Mouse (Mus musculus) heart, postnatal 0 days (tissue): ENCODE measurements around the gene Pon1. TPM values are rescaled to one million over a fixed set of nuclear protein-coding genes. Genes with fewer than 3 reads are reported as not detected.

ENCODE experiments used
- ATAC-seq: fragments of 200-750 bp; cut with Nextera tagmentation; 2 replicates; pipeline ENCODE4 v1.8.0; 2017; ENCODE audit warnings: low read depth, moderate number of reproducible peaks, moderate library complexity; ENCODE audit not compliant: insufficient read depth
- DNase-seq: peaks from one replicate; pipeline ENCODE4 v3.0.0-alpha.2; 2016; ENCODE audit warnings: low spot score
- H3K27ac ChIP-seq: fragments of 300-500 bp; sonication (generic); 2 replicates; pipeline ENCODE4 v1.5.1; 2014; ENCODE audit warnings: low read depth, mild to moderate bottlenecking
- H3K27me3 ChIP-seq: fragments of 300-500 bp; sonication (generic); 2 replicates; pipeline ENCODE4 v1.6.1; 2014; ENCODE audit warnings: low read length, mixed read lengths; ENCODE audit not compliant: control insufficient read depth, insufficient read depth
- H3K36me3 ChIP-seq: fragments of 300-500 bp; sonication (generic); replicated peaks from 2 replicates; pipeline ENCODE4 v1.6.1; 2014; ENCODE audit warnings: low read length, mixed read lengths; ENCODE audit not compliant: control insufficient read depth, insufficient read depth
- H3K4me1 ChIP-seq: fragments of 300-500 bp; sonication (generic); 2 replicates; pipeline ENCODE4 v1.6.1; 2014; ENCODE audit warnings: antibody characterized with exemption; ENCODE audit not compliant: control insufficient read depth, insufficient read depth
- H3K4me2 ChIP-seq: fragments of 300-500 bp; sonication (generic); 2 replicates; pipeline ENCODE4 v1.6.1; 2014; ENCODE audit warnings: low read depth, mild to moderate bottlenecking, low read length, moderate library complexity
- H3K4me3 ChIP-seq: fragments of 300-500 bp; sonication (generic); 2 replicates; pipeline ENCODE4 v1.5.1; 2014; ENCODE audit warnings: low read depth, low read length
- H3K9ac ChIP-seq: fragments of 300-500 bp; sonication (generic); replicated peaks from 2 replicates; pipeline ENCODE4 v1.6.1; 2014; ENCODE audit warnings: low read depth, low read length, mixed read lengths
- H3K9me3 ChIP-seq: fragments of 300-500 bp; sonication (generic); replicated peaks from 2 replicates; pipeline ENCODE4 v1.6.1; 2016; ENCODE audit warnings: low read length; ENCODE audit not compliant: control insufficient read depth
- CTCF ChIP-seq: IDR thresholded peaks from 2 replicates; pipeline ENCODE4 v1.5.1; 2016; ENCODE audit warnings: antibody characterized with exemption, control low read depth, low read depth
- EP300 ChIP-seq: IDR thresholded peaks from 2 replicates; pipeline ENCODE4 v1.6.1; 2016; ENCODE audit warnings: antibody characterized with exemption, low read depth
- WGBS: fragments of 180-500 bp; shearing (Covaris S2); extraction: QIAGEN DNeasy Blood & Tissue Kit; methylation state at CpG from one replicate; pipeline ENCODE4 v1.1.7; 2014; 5-methylcytosine and 5-hydroxymethylcytosine counted together
- polyA plus RNA-seq: library from polyadenylated mRNA; unstranded; fragments of >200 nt; fragmentation: Nextera tagmentation; extraction: Ambion mirVana; gene quantifications from 2 replicates; pipeline ENCODE4 v1.2.1, GENCODE M21; 2015
- total RNA-seq: library from RNA; depleted of rRNA; stranded (reverse); fragments of >200 nt; gene quantifications from 2 replicates; pipeline ENCODE4 v1.2.3, GENCODE M21; 2014; ENCODE audit warnings: low replicate concordance; rRNA removed

Pon1 gene
- total and polyA plus RNA-seq, 2 experiments from 2014 or later: not detected

- Histone ChIP-seq H3K4me2 (no peak overlapping the region), H3K36me3 (no peaks in the 10 kb centered on the region; the same call in 1 of the 2 replicates), H3K9me3 (no peaks in the 10 kb centered on the region), H3K27me3 (no peaks in the 10 kb centered on the region), H3K4me1 (no peaks in the 10 kb centered on the region), H3K27ac (no peak overlapping the region), H3K9ac (no peak overlapping the region), H3K4me3 (no peak overlapping the region)
- no peak for TF ChIP-seq CTCF
- TF ChIP-seq EP300: no peak
- 74% methylated on average over 6 of the region's 6 CpGs for WGBS
- ATAC-seq: no peak
- DNase-seq: no peak
Measured at GRCm38 (mm10) chr6:5134986-5135385, 58.8 kb downstream of the Pon1 start.

GRCm38 (mm10) chr6:5129364-5130093 lies 64.2 kb downstream of the Pon1 start:
- WGBS: 89% methylated on average over 14 of the region's 14 CpGs
- no peak overlapping the region for H3K4me2 ChIP-seq
- no peaks in the 10 kb centered on the region for H3K4me1 ChIP-seq
- H3K4me3 ChIP-seq: no peak overlapping the region
- H3K27ac ChIP-seq: no peak overlapping the region
- ATAC-seq (no peak), DNase-seq (no peak)
- no peak for TF ChIP-seq CTCF
- no peak for TF ChIP-seq EP300
- H3K9me3 ChIP-seq: no peaks in the 10 kb centered on the region
- no peaks in the 10 kb centered on the region; the same call in 1 of the 2 replicates for H3K36me3 ChIP-seq
- H3K27me3 ChIP-seq: no peaks in the 10 kb centered on the region
- no peak overlapping the region for H3K9ac ChIP-seq

GRCm38 (mm10) chr6:5120229-5120628 lies 73.5 kb downstream of the Pon1 start:
- Histone ChIP-seq H3K36me3 (peaks cover 7% of the 10 kb centered on the region), H3K27ac (no peak overlapping the region), H3K9ac (no peak overlapping the region), H3K9me3 (no peaks in the 10 kb centered on the region), H3K27me3 (no peaks in the 10 kb centered on the region), H3K4me3 (no peak overlapping the region), H3K4me1 (no peaks in the 10 kb centered on the region), H3K4me2 (no peak overlapping the region)
- ATAC-seq (no peak), DNase-seq (no peak)
- 47% methylated on average over 3 of the region's 3 CpGs for WGBS
- no peak for TF ChIP-seq EP300
- TF ChIP-seq CTCF: no peak

GRCm38 (mm10) chr6:5119181-5119910 lies 74.4 kb downstream of the Pon1 start:
- 89% methylated on average over 15 of the region's 15 CpGs for WGBS
- no peak for TF ChIP-seq CTCF
- TF ChIP-seq EP300: no peak
- Histone ChIP-seq H3K4me2 (no peak overlapping the region), H3K27me3 (no peaks in the 10 kb centered on the region), H3K4me3 (no peak overlapping the region), H3K27ac (no peak overlapping the region), H3K9me3 (no peaks in the 10 kb centered on the region), H3K9ac (no peak overlapping the region), H3K36me3 (peaks cover 10% of the 10 kb centered on the region), H3K4me1 (no peaks in the 10 kb centered on the region)
- DNase-seq: no peak
- ATAC-seq: no peak

Other genes with a start within 250 kb of the Pon1 start
- gene Pon3, start 62.3 kb upstream of the Pon1 start, total RNA-seq: 27.9 and 51.8 TPM in 2 replicates
- gene Pon3, start 62.3 kb upstream of the Pon1 start, polyA plus RNA-seq: 50.0 and 54.4 TPM in 2 replicates
- gene Pon2, start 104.5 kb upstream of the Pon1 start, total RNA-seq: 29.1 and 29.7 TPM in 2 replicates
- gene Pon2, start 104.5 kb upstream of the Pon1 start, polyA plus RNA-seq: 51.4 and 56.8 TPM in 2 replicates
- gene Asb4, start 189.4 kb upstream of the Pon1 start, total RNA-seq: 6.5 and 9.0 TPM in 2 replicates
- 10.6 and 12.9 TPM in 2 replicates for gene Asb4, start 189.4 kb upstream of the Pon1 start, polyA plus RNA-seq